Mouse (Mus musculus) kidney, postnatal 0 days (tissue): ENCODE data around the gene Birc6. TPM values are rescaled to one million over a fixed set of nuclear protein-coding genes. Genes with fewer than 3 reads are reported as not detected.

Source experiments
- ATAC-seq: fragments of 200-750 bp; cut with Nextera tagmentation; replicated peaks from 2 replicates; pipeline ENCODE4 v1.8.0; 2017; ENCODE audit warnings: low read depth, moderate number of reproducible peaks, moderate TSS enrichment, moderate library complexity; ENCODE audit not compliant: low FRiP score
- DNase-seq: peaks from one replicate; pipeline ENCODE4 v3.0.0-alpha.2; 2016; ENCODE audit warnings: low spot score
- H3K27ac ChIP-seq: fragments of 300-500 bp; sonication (generic); 2 replicates; pipeline ENCODE4 v1.5.1; 2014; ENCODE audit warnings: mild to moderate bottlenecking
- H3K27me3 ChIP-seq: fragments of 300-500 bp; sonication (generic); 2 replicates; pipeline ENCODE4 v1.6.1; 2014; ENCODE audit warnings: low read length, mixed read lengths; ENCODE audit not compliant: insufficient read depth
- H3K36me3 ChIP-seq: fragments of 300-500 bp; sonication (generic); 2 replicates; pipeline ENCODE4 v1.6.1; 2014; ENCODE audit warnings: low read length, mixed read lengths; ENCODE audit not compliant: insufficient read depth
- H3K4me1 ChIP-seq: fragments of 300-500 bp; sonication (generic); replicated peaks from 2 replicates; pipeline ENCODE4 v1.6.1; 2014; ENCODE audit warnings: antibody characterized with exemption, low read length, mixed read lengths; ENCODE audit not compliant: insufficient read depth
- H3K4me2 ChIP-seq: fragments of 300-500 bp; sonication (generic); 2 replicates; pipeline ENCODE4 v1.6.1; 2014; ENCODE audit warnings: mild to moderate bottlenecking, low read length, moderate library complexity, mixed read lengths
- H3K4me3 ChIP-seq: fragments of 300-500 bp; sonication (generic); replicated peaks from 2 replicates; pipeline ENCODE4 v1.5.1; 2014; ENCODE audit warnings: low read depth, low read length
- H3K9ac ChIP-seq: fragments of 300-500 bp; sonication (generic); 2 replicates; pipeline ENCODE4 v1.6.1; 2014; ENCODE audit warnings: low read depth, low read length
- H3K9me3 ChIP-seq: fragments of 300-500 bp; sonication (generic); replicated peaks from 2 replicates; pipeline ENCODE4 v1.6.1; 2016; ENCODE audit warnings: low read length, inconsistent platforms, mixed read lengths
- CTCF ChIP-seq: IDR thresholded peaks from 2 replicates; pipeline ENCODE4 v1.5.1; 2016; ENCODE audit warnings: antibody characterized with exemption, low read depth, mild to moderate bottlenecking, moderate library complexity
- WGBS: fragments of 180-500 bp; shearing (Covaris S2); extraction: QIAGEN DNeasy Blood & Tissue Kit; methylation state at CpG from one replicate; pipeline ENCODE4 v1.1.7; 2014; 5-methylcytosine and 5-hydroxymethylcytosine counted together
- polyA plus RNA-seq: library from polyadenylated mRNA; unstranded; fragments of >200 nt; fragmentation: Nextera tagmentation; extraction: Ambion mirVana; gene quantifications from 2 replicates; pipeline ENCODE4 v1.2.1, GENCODE M21; 2015

Birc6 gene
- polyA plus RNA-seq, 1 experiment from 2014 or later, result 99.0 TPM

- no peaks in the 10 kb centered on the region for H3K9me3 ChIP-seq
- no peak for DNase-seq
Observed at GRCm38 (mm10) chr17:74526806-74527653, 1.1 kb upstream of the Birc6 start.

GRCm38 (mm10) chr17:74528648-74529532 lies 795 bp downstream of the Birc6 start:
- H3K4me2 ChIP-seq, result peak overlapping the region; percentile 60
- peak; percentile 55 for ATAC-seq
- DNase-seq, result peak; percentile 49
- H3K9ac ChIP-seq, result peak overlapping the region; percentile 97
- TF ChIP-seq CTCF, result 0 out of 2 replicates have a peak, but pooled peaks have one; percentile 7
- H3K27me3 ChIP-seq, result no peaks in the 10 kb centered on the region
- WGBS, result under 1% methylated on average over 67 of the region's 72 CpGs
- peak overlapping the region; percentile 97 for H3K27ac ChIP-seq
- peaks cover 10% of the 10 kb centered on the region for H3K4me1 ChIP-seq
- H3K4me3 ChIP-seq, result peak overlapping the region; percentile 72
- no peaks in the 10 kb centered on the region for H3K36me3 ChIP-seq
- no peaks in the 10 kb centered on the region for H3K9me3 ChIP-seq

More at GRCm38 (mm10) chr17:74526806-74527653, 1.1 kb upstream of the Birc6 start:
- 90% methylated on average over 9 of the region's 9 CpGs for WGBS
- Histone ChIP-seq H3K9ac (peak overlapping the region; percentile 63), H3K4me3 (peak overlapping the region; percentile 32; the same call in 1 of the 2 replicates), H3K36me3 (no peaks in the 10 kb centered on the region), H3K27me3 (no peaks in the 10 kb centered on the region), H3K27ac (peak overlapping the region; percentile 98), H3K4me1 (peaks cover 10% of the 10 kb centered on the region), H3K4me2 (peak overlapping the region; percentile 57)
- TF ChIP-seq CTCF, result no peak
- no peak for ATAC-seq

DNA sequence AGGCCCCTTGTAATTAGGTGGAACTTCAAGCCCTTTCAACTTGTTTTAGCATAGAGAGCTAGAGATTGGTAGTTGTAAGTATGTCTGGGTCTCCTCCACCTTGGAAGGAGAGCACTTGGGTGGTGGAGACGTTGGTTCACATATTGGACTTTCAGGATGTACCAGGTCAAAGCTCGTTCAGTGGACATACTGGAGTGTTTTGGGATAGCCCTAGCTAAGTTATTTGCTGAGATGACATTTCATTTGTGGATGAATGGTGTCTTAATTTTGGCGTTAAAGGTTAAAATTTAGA lies 1.4 kb downstream of the Birc6 start:
- peak overlapping the region; percentile 72 for H3K4me3 ChIP-seq
- peaks cover 10% of the 10 kb centered on the region for H3K4me1 ChIP-seq
- no peaks in the 10 kb centered on the region for H3K9me3 ChIP-seq
- WGBS, result 13% methylated on average over 3 of the region's 3 CpGs
- no peaks in the 10 kb centered on the region for H3K27me3 ChIP-seq
- TF ChIP-seq CTCF, result no peak
- DNase-seq, result no peak
- ATAC-seq, result no peak
- H3K36me3 ChIP-seq, result no peaks in the 10 kb centered on the region
- peak overlapping the region; percentile 60 for H3K4me2 ChIP-seq
- peak overlapping the region; percentile 97 for H3K9ac ChIP-seq
- H3K27ac ChIP-seq, result peak overlapping the region; percentile 97

DNA sequence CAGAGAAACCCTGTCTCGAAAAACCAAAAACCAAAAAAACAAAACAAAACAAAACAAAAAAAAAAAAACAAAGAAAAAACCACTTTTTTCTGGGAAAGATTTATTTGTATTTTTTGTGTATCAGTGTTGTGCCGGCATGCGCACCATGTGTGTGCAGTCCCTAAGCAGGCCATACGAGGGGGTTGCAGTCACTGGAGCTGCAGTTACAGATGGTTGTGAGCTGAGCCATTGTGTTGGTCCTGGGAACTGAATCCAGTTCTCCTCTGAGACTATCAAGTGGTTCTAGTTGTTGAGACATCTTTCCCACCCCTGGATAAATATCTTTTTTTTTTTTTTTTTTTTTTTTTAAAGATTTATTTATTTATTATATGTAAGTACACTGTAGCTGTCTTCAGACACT lies 6.9 kb downstream of the Birc6 start:
- H3K9ac ChIP-seq, result no peak overlapping the region
- H3K27me3 ChIP-seq, result no peaks in the 10 kb centered on the region
- no peak overlapping the region for H3K4me3 ChIP-seq
- H3K36me3 ChIP-seq, result no peaks in the 10 kb centered on the region
- no peak overlapping the region for H3K4me2 ChIP-seq
- peaks cover 2% of the 10 kb centered on the region; the same call in 1 of the 2 replicates for H3K4me1 ChIP-seq
- H3K27ac ChIP-seq, result no peak overlapping the region
- ATAC-seq (no peak), DNase-seq (no peak)
- H3K9me3 ChIP-seq, result no peaks in the 10 kb centered on the region
- TF ChIP-seq CTCF, result no peak
- WGBS, result 94% methylated on average over 4 of the region's 4 CpGs

GRCm38 (mm10) chr17:74537526-74537925 lies 9.4 kb downstream of the Birc6 start:
- DNase-seq, result no peak
- no peaks in the 10 kb centered on the region for H3K4me1 ChIP-seq
- no peaks in the 10 kb centered on the region for H3K9me3 ChIP-seq
- H3K27me3 ChIP-seq, result no peaks in the 10 kb centered on the region
- no peak overlapping the region for H3K4me3 ChIP-seq
- H3K4me2 ChIP-seq, result no peak overlapping the region
- H3K27ac ChIP-seq, result no peak overlapping the region
- ATAC-seq, result no peak
- H3K36me3 ChIP-seq, result 0 out of 2 replicates have a peak, but pooled peaks cover 3% of the 10 kb centered on the region
- 70% methylated on average over 1 of the region's 1 CpGs for WGBS
- H3K9ac ChIP-seq, result no peak overlapping the region
- TF ChIP-seq CTCF, result no peak

DNA sequence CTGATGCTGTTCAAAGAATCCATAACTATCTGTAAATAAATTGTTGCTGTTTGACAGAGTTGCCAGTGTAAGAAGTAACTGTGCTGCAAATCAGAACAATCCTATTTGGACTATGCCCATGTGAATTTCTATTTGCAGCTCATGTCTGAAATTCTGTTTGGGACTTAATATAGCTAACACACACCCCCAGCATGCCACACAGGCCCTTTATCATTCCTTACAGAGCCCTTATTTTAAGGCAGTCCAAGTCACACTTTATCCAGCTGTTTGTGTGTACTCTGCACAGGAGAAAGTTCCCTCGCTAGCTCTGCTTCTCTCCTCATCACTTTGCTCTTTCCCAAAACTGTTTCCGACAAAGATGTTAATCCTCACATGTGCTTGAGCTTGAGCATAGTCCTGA lies 15.5 kb downstream of the Birc6 start:
- Histone ChIP-seq H3K4me3 (no peak overlapping the region), H3K4me2 (no peak overlapping the region), H3K27ac (no peak overlapping the region), H3K9ac (no peak overlapping the region), H3K36me3 (peaks cover 14% of the 10 kb centered on the region), H3K4me1 (no peaks in the 10 kb centered on the region), H3K27me3 (no peaks in the 10 kb centered on the region), H3K9me3 (no peaks in the 10 kb centered on the region)
- no peak for DNase-seq
- WGBS, result 90% methylated on average over 2 of the region's 2 CpGs
- TF ChIP-seq CTCF, result no peak
- ATAC-seq, result no peak
